Mouse (Mus musculus): ENCODE results near the gene Speer4f2.
"Not testable (repeated sequence)": the region's sequence is repeated elsewhere in the genome, so short reads cannot be mapped to it uniquely, and the experiment has no call there.

Gene Speer4f2

DNA sequence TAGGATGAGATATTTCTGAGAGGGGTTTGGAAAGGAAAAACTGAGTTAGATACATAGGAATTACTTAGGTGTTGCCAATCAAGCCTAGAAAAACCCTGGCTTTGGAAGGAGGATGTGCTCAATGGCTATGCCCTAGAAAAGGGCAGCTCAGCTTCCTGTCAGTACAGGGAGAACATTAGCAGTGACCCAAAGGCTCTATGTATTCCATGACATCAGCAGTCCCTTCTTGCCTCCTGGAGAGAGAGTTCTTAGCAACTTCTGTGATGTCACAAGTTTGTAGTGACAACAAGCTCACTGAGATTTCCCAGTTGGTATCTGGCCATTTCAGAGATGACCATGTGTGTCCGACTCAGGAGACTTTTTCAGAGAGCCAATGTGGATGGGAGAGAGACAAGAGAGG, at the start of gene Speer4f2:
Speer4f2 (plus strand) TSS at position 301 of the 400 bp plus-strand sequence.
- not testable (repeated sequence) for DNase-seq (ENCODE audit: low spot score in 2 of 2)

DNA sequence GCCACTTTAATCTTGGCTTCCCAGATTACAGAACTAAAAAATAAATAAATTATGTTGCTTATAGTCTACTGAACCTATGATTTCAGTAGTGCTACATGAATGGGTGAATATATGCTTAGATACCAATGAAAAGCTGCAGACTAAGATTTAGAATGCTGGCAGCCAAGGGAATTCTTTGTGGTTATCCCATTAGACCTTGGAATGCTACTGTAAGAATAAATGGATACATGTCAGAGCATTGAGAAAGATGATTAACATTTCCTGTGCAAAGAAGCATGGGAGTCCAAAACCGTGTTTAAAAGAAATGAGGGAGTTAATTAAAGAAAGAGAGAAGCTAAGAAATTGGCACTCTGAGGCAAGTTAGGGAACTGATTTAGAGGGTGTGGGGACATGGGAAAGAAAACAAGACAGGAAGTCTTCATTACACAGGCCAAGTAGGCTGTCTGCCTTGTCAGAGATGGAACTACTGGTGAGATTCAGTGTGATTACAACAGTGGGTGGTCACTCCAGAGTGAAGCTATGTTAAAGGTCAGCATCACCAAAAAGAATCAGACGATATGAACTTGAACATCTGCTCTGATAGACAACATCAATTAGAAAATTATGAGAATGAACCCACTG, 43.9 kb upstream of the Speer4f2 start:
- DNase-seq (ENCODE audit: low spot score in 2 of 2) = no peak

DNA sequence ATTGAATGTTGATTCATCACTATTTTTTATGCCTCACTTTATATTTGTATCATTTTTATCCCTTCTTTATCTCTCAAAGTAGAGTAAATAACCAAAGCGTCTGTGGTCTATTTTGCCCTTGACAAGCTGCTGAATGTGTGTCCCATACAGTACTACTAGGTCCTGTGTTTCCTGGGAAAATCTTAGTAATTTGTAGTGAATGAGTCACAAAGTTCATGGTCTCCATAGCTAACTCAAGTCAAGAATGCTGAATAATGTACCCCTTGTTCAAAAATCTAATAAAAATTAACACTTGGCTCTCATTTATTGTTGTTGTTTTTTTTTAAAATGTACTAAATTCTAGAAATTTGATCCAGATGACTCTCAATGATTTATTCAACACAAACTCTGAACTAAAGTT, 38.1 kb upstream of the Speer4f2 start:
- DNase-seq (ENCODE audit: low spot score in 2 of 2) = no peak

DNA sequence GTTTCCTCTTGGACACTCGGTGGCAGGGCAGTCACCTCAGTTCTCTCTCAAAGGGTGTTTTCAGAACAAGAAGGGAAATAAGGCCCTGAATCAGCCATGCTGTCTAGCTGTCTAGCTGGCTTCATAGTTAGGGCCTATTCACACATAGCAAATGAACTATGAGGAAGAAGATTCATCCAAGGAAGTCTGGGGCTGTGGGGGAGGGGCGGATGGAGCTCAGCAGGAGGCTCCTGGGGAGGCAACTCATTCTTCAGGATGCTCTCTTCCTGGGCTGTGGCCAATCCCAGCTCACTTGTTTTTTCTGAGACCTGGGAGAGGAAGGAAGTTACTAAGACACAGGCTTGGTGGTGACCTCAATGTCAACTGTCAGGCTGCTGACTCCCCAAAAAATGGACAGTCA, 27.2 kb upstream of the Speer4f2 start:
- not testable (repeated sequence) for DNase-seq (ENCODE audit: low spot score in 2 of 2)

DNA sequence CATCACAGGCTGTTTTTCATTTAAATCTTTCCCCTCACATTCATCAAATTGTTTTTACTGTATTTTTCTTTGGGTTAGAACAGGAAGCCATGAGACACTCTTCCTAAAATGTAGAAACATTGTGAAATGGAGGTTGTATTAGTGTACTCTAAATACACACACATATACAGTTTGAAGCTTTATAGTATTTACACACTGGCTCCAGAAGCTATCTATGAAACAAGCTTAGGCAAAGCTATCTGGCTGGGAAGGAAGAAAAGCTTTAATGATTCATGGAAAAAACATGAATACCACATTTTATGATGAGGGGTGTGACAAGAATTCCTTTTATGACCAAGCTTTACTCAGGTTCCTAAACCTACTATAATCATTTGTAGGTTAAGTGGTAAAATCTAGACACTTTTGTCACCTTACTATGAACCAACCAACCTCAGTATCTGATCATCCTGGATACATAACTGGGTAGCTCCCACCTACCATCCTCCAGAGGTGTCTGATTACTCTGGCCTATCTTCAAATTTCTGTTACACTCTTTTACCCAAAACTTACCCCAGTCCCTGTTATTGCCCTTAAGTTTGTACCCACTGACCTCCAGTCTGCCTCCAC, 13.5 kb upstream of the Speer4f2 start:
- no peak for DNase-seq (ENCODE audit: low spot score in 2 of 2)

DNA sequence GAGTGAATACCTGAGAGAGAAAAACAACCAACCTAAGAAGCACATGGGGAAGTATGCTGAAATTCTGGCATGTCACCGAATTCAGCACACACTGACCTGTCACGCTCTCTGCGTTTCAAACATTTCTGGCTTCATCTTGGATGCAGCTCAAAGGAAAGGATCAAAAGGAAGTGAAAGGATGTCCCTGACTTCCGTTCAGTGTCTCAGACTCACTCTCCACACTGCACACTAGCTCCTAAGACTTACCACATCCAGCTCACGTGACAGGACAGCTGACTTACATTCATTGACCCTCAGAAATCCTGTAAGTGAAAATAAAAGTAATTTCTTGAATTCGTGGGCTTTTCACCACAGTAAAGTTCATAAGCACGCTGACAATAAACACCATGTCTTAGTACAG, 16.9 kb downstream of the Speer4f2 start:
- no peak for DNase-seq (ENCODE audit: low spot score in 2 of 2)

DNA sequence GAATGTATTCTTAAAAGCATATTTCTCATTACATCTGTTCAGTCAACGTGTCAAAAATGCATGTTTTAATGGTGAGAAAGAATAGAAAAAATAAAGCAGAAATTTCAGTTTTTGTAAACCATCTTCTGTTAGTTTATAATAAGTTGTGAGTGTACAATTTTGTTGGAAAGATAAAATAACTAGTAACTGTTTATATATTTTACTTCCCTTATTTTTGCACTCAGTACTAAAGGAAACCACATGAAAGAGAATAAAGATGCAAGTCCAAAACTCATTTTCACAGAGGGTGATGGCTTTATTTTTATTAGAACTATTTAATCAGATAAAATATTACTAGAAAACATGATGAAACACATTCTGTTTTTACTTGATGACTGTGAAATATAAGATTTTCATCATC, 18.2 kb downstream of the Speer4f2 start:
- DNase-seq (ENCODE audit: low spot score in 2 of 2) = no peak

DNA sequence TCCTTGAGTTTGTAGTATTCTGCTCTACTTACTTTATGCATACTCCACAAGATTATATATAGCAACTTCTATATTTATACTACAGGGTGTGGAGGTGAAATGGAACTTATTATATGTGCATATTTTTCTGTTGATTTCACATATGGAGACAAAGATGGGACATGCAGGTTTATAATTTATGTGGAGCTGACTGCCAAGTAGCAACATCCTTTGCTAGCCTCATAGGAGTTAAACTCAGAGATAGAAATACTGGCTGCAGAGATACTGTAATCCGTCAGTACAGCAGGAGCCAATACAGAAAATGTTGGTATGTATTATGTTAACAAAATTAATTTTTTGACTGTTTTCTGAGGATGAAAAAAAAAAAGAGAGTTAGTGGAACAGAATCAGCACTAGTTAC, 27.6 kb downstream of the Speer4f2 start:
- no peak for DNase-seq (ENCODE audit: low spot score in 2 of 2)

DNA sequence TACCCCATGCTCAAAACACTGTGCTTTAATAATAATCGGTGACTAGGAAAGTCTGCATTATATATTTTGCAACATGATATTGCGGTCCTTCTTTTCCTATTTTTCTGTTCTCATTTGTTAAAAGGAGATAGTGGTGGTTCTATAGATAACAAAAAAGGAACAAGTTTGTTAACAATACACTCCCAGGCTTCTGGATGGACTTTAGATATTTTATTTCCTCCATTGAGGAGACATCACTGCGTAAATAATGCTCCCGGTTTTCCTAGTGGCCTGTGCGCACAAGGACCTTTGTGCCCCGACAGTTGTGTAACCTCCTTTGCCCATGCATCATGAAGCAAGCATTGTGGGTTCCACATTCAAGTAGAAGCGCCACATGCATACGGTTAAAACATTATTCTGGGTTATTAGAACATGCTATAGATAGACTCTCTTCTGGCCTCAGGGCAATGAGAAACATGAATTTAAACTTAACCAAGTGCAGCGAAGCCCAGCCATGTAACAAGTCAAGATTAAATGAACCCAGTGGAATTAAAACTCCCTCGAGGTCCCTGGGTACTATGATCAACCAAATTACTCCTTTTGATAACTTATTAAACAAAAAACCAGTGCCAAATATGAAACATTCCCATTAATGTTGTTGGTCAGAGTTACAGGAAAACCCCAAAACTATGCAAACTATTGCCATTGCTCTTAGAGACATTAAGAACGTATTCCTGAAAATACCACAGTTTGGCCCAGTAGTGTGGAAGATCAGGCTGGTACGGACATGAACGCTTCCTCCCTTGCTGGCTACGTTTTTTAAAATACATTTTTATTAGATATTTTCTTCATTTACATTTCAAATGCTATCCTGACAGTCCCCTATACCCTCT, 28.5 kb downstream of the Speer4f2 start:
- DNase-seq (ENCODE audit: low spot score in 2 of 2) = no peak

DNA sequence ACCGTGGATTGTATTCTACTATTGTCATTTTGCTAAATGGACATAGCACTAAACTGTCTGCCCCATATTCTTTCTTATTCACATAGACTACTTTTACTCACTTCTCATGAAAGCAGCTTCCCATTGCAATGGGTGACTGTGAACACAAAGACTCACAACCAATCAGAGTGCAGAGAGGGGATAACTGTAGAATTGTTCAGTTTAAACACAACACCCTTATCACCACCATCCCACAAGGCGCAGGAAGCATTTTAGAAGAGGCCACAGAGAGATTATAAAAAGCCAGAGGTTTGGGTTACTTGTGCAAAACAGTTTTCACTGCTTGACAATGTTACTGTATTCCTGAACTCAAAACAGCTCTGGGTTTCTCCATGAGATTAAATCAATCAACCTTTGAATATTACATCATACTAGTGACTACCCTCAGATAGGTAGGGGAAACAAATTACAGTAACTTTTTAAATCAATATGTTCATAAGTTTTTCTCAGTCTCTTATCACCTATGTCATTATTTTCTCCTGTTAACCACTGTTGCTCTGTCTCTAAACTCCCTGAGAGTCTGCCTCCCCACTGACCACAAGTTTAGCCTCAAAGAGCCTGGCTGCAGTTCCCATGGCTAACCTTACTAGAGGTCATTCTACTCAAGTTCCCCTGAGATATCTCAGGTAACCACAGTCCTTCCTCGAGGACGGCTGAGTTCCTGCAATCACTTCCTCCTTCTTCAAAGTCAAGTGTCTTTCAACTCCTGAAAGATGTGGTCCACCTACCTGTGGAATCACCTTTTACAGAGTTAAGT, 29.5 kb downstream of the Speer4f2 start:
- no peak for DNase-seq (ENCODE audit: low spot score in 2 of 2)

DNA sequence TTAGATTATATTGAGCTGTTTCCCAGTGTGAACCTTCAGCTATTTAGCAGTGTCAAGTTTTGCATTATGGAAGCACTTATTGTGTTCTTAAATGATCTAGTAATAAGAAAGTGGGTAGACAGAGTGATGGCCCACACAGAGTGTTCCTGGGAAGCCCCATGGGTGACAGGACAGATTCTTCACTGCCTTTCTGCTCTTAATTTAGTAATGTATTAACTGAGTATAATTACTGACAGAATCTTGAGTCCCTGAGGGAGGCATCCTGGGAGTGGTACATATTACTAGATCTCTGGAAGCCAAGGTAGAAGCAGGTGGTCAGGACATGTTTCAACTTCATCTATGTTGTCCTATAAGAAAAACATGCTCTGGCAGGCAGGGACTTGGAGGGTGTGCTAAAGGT, 30.6 kb downstream of the Speer4f2 start:
- DNase-seq (ENCODE audit: low spot score in 2 of 2) = no peak

DNA sequence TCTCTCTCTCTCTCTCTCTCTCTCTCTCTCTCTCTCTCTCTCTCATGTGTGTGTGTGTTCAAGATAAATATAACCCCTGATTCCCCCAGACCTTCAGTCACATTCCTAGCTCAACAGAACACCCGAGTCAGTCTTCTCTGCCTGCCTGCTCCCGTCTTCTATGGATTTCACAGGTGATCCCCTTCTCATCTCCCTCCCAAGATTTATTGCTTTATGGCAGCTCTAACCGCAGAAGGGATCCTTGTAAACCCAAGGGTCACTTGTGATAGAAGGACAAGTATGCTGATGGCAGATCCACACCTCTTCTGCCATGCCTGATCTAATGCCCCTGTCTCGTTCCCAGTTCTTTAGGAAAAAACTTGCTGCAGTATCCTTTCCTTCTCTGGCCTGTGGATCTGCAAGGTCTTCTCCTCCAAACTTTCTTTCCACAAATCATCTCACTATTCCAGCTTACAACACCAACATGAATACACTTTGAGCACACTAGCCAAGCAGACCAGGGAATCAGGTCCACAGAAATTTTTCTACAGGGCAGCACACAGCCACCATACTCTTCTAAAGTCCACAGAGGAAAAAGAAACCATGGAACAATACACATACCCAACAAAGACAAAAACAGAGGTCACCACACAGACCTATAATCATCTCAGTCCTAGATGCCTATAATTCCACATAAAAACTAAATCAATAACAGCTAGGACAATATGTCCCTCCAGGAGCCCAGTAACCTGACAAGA, 36.1 kb downstream of the Speer4f2 start:
- no peak for DNase-seq (ENCODE audit: low spot score in 2 of 2)

DNA sequence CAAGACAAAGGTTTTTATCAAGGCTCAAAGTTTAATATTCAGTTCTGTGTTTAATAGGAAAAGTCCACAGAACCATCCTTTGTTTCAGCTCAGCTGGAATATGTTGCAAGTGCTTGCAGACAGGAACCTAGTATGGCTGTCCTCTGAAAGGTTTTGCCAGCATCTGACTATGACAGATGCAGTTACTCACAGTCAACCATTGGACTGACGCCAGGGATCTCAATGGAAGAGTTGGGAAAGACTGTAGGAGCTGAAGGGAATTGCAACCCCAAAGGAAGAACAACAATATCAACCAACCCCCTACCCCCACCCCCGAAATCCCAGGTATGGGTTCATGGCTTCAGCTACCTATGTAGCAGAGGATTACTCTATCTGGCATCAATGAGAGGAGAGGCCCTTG, 44.2 kb downstream of the Speer4f2 start:
- no peak for DNase-seq (ENCODE audit: low spot score in 2 of 2)

DNA sequence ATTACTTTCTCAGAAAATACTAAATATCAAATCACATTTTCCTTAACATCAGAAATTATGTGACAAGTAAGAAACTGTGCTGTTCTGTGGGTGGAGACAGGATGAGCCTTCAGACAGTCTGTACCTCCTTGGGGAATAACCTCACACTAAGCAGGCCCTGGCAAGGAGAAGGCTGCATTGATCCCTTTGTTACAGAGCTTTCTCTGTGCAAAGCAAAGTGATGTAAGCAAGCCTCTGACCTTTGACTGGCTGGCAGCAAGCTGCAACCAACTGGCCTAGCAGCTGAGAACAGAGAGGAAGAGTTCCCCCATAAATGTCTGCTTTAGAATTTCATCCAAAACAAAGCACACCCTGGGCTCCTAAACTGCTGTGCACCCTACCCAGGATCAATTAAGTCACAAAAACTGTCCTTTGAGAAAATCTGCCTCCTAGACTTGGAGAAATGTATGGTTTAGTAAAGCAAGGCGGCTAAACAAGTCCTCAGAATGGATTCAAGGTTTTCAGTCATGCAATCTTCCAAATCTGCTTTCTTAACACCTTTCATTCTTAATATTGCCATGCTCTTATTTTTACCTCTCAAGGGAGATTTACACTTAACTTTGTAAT, 46.3 kb downstream of the Speer4f2 start:
- no peak for DNase-seq (ENCODE audit: low spot score in 2 of 2)

DNA sequence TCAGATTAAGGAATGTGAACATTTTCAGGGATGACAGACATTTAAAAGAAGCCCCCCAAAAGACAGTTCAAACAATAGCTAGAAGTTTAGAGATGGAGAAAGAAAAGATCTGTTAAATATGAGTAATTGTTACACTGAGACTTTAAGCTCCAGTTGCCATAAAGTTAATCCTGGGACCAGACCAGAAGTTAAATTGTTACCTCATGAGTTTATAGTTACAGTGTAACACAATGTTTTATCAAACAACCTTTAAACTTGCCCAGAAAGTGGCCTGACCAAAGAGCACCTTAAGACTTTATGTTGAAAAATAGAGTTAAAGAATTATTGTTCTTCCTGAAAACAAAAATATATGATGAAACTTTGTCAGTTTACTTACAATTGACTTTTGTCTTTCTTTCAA, 46.9 kb downstream of the Speer4f2 start:
- no peak for DNase-seq (ENCODE audit: low spot score in 2 of 2)

DNA sequence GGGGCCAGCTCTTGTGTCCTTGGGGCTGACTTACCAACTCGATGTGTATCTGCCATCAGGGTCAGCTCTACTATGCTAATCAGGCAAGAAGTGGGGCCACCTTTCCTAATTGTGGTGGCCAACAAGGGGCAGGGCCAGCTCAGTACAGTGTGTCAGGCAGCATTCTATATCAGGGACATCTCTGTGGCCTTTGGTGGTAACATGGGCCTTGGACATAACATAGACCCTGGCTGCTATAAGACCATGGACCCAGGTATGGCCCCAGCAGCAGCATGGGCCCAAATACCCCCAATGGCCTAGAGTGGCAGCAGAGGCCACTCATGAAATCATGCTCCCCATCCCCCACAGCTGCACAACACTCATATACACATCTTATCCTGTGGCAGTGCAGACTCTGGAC, 49.2 kb downstream of the Speer4f2 start:
- DNase-seq (ENCODE audit: low spot score in 2 of 2) = no peak

DNA sequence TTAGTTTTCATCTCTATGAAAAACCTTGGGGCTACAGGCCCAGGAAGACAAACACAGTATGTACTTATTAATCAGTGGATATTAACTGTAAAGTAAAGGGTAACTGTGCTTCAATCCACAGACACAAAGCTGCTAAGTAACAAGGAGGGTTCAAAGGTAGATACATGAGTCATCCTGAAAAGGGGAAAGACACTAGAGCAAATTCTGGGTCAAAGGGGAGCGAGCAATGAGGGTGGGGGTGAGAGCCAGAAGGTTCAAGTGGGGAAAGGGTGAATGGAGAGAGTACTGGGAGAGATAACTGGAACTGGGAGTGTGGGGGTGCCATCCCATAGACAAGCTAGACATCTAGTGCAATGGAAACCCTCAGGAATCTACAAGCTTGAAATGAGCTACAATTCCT, 54.0 kb downstream of the Speer4f2 start:
- no peak for DNase-seq (ENCODE audit: low spot score in 2 of 2)
